Mouse (Mus musculus): ENCODE measurements around the gene Ncln.

The Ncln gene

DNA sequence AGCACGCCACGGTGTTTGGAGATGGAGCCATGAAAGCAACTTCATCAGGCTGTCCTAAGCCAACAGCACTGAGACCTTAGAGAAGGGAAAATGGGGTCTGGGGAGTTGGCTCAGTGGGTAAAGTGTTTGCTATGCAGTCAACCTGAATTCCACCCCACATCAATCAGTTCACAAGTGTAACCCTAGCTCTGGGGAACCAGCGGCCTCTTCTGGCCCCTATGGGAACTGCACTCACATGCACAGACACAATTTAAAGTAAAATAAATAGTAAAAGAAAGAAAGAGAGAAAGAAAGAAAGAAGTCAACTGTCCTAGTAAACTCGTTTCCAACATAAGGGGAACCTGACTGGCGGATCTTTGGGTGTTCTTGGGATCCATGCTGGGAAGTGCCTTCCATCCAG, 17.6 kb upstream of the Ncln start:
- no peak for DNase-seq (ENCODE audit: low spot score in 2 of 2)

- no peak for DNase-seq (ENCODE audit: low spot score in 2 of 2)
Measured at GRCm38 (mm10) chr10:81510246-81510810, 14.1 kb upstream of the Ncln start.

DNA sequence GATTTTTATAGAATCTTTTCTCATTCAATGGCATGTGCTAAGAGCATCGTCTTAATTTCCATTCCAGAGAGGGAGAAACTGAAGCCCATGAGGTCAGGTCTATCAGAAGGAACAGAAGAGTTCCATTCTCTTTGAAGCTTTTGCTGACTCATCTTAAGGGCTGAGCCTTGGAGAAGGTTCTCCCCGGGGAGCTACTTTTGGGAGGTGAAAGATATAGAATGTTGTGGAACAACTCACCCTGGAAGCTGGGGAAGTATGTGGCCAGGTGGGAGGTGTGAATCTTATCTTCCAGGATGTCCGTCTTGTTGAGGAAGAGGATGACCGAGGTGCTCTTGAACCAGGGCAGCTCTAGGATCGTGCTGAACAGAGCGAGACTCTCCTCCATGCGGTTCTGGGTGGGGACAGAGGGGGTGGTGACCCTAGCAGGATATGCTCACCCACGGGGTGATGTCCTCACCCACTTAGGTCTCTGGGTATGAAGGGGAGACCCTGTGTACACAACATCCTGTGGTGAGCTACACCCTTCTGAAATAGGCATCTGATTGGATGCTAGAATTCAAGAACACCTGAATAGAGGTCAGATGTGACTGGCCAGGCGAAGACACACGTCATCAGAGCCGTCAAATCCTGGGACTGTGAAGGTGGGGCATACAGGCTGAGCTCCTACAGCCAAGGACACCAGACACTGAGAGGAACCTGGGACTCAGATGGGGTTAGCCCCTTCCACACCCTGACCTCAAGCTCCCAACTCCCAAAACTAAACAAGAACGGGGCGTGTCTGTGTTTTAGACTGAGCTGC, 11.7 kb upstream of the Ncln start:
- no peak for DNase-seq (ENCODE audit: low spot score in 2 of 2)

DNA sequence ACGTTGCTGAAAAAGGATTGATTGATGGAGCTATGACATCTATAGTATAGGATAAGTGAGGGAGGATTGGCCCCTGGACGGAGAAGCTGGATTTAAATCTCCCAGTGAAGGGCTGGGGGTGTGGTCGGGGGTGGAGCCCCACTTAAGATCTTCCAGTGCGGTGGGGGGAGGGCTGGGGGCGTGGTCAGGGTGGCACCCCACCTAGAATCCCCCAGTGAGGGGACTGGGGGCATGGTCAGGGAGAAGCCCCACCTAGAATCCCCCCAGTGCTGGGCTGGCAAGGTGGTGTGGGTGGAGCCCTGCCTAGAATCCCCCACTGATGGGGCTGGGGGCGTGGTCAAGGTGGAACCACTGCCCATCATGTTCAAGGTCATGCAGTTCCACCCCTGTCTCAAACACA, 10.9 kb upstream of the Ncln start:
- no peak for DNase-seq (ENCODE audit: low spot score in 2 of 2)

DNA sequence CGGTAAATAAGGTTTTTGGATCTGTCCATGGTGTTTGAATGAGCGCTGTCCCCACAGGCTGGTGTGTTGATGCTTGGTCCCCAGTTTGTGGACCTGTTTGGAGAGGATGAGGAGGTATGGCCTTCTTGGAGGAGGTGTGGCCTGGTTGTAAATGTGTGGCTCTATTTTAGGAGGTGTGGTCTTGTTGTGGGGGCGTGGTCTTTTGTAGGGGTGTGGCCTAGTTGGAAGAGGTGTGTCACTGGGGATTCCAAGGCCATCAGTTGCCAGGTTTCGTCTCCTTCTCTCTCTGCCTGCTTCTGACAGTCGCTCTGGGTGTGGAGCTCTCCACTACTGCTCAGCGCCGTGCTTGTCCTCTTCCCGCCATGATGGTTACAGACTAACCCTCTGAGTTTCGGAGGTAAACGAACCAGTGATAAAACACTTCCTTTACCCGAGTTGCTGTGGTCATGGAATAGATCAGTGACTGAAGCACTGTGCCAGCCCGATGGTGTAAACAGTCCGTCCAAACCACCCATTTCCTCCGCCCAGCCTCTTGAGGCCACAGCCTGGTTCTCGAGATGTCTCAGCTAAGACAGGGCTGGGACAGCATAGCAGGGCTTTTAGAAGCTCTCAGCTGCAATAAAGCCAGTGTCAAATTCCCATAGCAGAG, 8.9 kb upstream of the Ncln start:
- DNase-seq (ENCODE audit: low spot score in 2 of 2), result no peak

DNA sequence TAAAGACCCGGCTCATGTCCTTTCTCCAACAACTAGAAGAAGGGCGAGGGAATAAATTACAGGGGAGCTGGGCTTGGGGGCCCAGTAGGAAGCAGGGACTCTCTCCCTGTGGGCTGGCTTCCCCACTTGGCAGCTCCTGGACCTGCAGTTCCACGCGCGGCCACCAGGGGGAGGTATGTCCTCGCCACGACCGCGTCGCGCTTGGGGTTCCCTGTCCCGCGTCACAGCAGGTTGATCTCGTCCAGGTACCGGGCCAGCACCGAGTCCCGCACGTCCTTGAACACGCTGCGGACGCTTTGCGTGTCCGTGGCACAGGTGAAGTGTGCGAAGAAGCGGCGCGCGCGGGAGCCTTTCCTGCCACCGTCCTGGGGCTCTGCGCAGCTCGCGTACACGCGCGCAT, 6.5 kb upstream of the Ncln start:
- peak; percentile 92 for DNase-seq (ENCODE audit: low spot score in 2 of 2)

DNA sequence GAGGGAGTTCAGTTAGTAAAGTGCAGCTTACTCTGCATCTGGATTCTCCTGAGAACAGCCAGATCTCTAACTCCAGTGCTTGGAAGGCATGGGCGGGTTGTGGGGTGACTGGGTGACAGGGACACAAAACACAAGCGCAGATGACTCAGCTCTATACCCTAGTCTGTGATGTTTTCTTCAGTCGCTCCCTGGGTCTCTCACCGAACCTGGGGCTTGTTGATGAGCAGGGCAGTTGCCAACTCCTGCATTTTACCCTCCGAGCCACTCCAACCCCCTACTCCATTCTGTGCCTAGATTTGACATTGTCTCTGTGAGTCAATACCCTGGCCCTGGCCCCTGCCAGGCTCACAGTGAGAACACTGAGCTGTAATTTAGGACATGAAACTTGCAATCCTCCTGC, 5.7 kb upstream of the Ncln start:
- DNase-seq (ENCODE audit: low spot score in 2 of 2), result no peak

- no peak for DNase-seq (ENCODE audit: low spot score in 2 of 2)
Measured at GRCm38 (mm10) chr10:81500032-81500431, 3.8 kb upstream of the Ncln start, which contains the start of gene S1pr4. Gene S1pr4, minus strand, starts transcription at chr10:81500132.

DNA sequence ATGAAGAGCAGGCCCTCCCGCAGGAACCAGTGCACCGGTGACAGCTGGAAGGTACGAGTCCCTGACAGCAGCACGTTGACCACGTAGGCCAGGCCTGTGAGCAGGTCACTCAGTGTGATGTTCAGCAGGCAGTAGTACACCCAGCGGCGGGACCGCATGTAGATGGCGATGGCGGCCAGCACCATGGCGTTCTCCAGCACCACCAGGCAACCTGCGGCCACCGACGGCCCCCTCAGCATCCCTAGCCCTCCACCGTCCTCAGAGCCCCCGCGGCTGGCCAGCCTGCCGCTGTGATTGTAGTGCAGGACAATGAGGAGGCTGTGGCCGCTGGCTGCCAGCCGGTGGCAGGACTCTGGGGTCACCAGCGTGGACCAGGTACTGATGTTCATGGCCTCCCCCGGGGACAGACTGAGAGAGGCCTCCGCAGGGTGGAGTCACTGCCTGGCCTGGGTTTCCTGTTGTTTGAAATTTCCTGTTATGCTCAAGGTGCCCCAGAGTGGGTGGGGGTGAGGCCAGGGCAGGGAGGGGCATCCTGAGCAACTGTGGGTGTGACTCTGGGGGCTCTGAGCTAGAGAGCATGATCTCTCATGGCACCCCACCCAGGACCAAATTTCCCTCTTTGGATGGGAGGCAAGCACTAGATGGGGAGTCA, 3.2 kb upstream of the Ncln start:
- DNase-seq (ENCODE audit: low spot score in 2 of 2), result no peak

DNA sequence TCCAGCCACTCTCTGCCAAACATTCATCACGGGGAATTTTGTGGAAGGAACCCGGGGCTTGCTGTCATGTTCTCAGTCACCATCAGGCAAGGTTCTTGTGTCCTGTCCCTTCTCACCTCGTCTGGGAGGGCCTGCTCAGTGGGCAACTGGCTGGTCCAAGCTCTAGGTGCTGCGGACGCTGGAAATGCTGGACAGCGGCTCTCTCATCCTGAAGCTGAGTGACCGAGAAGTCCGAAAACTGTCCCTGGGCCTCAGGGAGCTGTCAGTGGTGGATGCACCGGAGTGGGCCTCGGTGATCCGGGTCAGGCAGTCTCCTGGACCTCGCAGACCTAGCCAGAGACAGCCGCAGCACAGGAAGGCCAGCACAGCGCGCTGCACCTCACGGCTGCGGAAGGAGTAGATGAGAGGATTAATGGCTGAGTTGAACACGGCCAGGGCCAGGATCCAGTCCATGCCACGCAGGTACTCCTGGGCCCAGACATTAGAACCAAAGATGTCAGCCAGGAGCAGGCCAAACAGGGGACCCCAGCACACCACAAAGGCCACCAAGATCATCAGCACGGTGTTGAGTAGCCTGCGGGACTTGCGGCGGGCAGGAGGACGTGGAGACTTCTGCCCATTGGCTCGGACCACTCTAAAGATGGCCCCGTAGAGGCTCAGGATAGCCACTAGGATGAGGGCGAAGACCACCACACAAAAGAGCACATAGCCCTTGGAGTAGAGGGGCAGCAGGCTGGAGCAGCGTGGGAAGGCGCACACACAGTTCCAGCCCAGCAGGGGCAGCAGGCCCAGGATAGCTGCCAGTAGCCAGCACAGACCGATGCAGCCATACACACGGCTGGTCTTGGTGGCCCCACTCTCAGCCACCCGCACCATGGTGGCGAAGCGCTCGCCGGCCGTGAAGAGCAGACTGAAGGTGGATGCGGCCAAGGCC, 2.4 kb upstream of the Ncln start:
- DNase-seq (ENCODE audit: low spot score in 2 of 2), result no peak

DNA sequence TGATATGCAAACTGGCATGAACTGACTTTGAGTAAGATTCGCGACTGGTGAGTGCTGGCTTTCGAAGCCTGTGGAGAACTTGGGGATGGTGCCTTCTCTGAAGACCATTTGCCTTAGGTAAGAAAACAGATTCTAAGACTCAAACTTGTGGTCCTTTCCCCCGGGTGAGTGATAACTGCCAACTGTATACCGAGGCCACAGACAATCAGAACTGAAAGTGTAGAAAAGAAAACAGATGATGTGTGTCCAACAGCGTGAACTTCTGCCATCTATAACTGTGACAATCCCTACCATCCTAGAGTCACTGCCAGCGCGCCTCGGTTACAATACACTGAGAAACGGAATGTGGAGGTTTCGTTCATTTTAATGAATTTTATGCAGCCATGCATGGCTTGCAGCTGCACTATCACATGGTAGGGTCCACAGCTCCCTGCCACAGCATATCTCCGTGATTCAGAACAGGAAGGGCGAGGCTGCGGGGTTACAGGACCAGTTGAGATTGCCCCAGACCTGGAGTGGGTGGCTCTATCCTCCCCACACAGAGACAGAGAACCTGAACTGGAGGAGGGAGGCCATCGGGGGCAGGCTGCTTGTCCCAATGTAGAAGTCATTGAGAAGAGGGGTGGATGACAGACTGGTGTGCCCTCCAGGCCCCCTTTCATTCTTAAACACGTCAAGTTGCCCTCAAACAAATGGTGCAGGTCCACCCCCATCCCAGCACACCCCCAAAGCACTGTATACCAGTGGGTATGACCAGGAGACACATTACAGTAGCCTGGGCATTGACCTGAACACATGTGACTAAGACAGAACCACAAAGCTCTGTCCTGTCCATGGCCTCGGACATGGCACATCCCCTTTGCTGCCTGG, 1.4 kb upstream of the Ncln start:
- no peak for DNase-seq (ENCODE audit: low spot score in 2 of 2)

DNA sequence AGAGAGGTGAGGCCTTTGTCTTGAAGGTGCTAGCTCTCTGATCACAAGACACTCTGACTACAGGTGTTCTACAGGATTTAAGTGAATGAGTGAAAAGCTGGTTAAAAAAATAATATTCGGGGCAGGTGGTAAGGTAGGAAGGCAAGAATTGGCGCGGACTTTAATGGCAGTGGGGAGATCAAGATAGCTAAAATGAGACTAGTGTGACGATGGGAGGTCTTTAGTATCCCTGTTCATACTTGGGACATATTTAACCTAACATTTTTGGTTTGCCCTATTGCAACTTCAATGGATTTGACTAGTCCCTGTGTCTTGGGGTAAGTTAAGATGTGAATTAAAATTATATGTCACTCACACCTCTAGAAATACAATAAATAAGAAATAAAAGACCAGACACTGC, 777 bp upstream of the Ncln start:
- DNase-seq (ENCODE audit: low spot score in 2 of 2), result no peak

- DNase-seq (ENCODE audit: low spot score in 2 of 2), result no peak
Measured at GRCm38 (mm10) chr10:81495616-81496263, 452 bp downstream of the Ncln start.

DNA sequence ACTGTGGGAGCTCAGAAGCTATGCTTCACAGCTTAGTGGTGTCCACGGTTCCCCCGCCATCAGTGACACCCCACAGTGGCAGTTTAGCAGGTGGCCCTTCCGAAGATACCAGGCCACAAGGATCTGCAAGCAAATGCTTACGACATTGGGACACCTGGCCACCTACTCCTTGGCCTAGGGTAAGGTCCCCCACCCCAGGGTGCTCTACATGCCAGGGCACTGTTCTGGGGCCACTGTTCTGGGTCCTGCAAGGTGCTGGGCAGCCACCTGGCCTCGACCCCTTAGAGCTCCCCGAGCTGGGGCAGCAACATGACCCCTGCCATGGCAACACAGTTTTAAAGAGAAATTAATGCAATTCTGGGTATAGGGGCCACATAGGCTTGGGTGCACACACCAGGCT, 1.0 kb downstream of the Ncln start:
- no peak for DNase-seq (ENCODE audit: low spot score in 2 of 2)

DNA sequence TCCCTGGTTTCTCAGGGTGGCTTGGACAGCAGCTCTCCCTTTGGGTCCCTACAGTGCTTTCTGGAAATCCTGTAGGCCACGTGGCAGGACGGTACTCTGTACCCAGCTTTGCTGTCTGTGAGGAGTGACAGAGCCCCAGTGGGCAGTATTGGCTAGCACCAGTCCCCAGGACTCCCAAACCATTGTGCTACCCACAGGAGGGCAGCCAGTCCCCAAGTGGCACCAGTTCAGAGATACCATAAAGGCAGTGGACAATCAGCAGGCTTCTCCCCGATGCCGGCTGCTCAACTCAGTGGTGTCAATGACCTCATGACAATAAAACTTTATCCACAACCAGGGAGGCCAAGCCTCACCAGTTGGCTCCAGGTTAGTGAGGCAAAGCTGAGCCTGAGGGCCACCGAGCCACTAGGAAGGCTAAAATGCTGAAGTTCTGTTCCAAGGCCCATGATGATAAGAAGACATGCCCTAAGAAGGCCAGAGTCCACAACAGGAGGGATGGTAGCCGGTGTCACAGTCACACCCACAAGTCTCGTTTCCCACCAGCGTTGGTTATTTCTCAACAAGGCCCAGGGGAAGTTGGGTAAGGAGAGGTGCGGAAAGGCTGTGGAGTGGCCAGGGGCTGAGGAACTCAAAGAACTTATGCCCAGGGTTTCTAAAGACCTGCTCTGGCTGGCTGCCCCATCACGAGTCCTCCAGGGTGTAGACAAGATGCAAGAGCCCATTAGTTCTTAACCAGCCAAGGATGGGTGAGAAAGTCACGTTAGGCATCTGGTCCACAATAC, 1.7 kb downstream of the Ncln start:
- no peak for DNase-seq (ENCODE audit: low spot score in 2 of 2)

- DNase-seq (ENCODE audit: low spot score in 2 of 2), result no peak
Measured at GRCm38 (mm10) chr10:81493601-81494220, 2.5 kb downstream of the Ncln start.

DNA sequence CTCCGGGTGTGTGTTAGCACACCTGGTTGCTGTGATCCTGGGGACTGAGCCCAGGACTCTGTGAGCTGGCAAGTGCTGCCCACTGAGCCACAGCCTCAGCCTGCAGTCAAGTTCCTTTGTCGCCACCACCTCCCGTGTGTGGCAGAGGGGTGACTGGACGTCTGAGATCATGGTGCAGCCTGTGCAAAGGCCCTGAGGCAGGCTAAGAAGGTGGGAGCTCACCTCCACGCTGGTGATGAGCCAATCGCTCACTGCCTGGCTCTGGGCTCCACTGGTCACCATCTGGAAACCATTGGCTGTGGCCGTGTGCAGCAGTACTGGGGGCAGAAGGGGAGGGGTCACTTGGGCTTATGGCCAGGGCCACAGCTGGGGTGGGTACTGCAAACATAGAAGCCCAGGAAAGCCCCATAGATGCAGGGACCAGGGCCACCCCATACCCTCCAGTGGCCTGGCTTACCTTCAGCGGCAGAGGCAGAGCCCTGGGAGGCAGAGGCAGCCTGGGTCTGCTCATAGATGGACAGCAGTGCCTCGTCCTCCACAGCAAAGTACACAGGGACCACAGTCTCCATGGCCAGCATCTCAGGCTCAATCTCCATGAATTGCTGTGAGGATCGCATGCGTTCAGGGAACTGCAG, 3.5 kb downstream of the Ncln start:
- no peak for DNase-seq (ENCODE audit: low spot score in 2 of 2)

DNA sequence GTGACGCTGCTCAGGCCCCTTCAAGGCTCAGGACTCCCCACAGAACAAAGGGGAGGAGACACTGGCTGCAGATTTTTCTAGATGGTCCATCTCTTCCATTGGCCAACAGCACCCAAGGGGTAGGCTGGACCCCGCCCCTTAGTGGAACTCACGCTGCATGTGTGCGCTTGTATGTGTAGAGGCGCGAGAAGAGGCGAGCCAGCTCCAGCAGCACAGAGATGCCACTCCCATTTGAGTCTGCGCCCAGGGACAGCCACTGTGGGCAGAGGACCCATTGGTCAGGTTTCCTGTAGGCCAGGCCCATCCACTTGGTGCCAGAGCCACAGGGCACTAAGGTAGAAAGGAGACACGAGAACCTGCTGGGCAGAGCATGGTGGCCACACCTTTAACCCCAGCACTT, 5.2 kb downstream of the Ncln start:
- no peak for DNase-seq (ENCODE audit: low spot score in 2 of 2)

All from frontal cortex, postnatal 36 days (tissue).